Mouse (Mus musculus): Measurements from ENCODE around the gene Phactr4.

DNA sequence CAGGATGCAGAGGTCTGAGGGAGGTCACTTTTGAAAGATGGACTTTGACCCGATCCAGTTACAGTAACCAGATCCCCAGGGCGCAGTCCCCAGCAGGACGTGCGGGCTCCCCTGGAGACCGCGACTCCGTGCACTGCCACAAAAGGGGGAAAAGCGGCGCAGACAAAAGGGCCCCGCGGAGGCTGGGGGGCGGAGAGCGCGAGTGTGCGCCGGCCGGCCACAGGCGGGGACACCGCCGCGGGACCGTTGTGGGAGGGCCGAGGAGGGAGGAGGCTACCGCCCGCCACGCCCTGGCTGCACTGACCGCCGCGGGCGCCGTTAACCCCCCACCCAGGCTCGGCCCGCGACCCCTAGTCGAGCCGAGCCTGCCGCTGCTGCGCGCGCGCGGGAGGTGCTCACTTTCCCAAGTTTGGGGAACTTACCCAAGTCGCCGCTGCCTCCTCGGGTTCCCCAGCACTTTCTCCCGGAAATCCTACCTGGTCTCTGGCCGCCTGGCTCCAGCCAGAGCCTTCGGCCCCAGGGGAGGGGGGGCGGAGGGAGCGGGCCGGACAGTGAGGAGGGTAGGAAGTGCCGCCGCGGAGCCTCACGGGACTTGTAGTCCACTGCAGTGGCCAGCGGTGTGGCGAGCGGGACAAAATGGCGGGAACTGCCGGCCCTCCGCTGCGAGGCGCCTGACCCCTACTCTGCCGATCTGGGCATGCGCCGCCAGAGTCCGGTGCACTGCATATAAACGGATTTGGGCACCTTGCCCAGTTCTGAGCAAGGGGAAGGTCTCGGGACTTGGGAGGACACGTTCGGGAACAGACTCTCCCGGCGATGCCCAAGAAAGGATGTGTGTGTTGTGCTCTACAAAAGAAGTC, at the start of gene Phactr4:
- TF ChIP-seq CTCF (conservative IDR thresholded peaks at IDR 0.05 in 1 of 2, IDR thresholded peaks at IDR 0.05 in 1 of 2; ENCODE audit: low read depth in 2 of 2, low read length in 2 of 2) (no peak), MAZ (IDR thresholded peaks at IDR 0.05; ENCODE audit: low read depth, low read length) (peak; percentile 92), GABPA (IDR thresholded peaks at IDR 0.05; ENCODE audit: insufficient replicate concordance, low read depth, low read length) (peak; percentile 24; the same call in 1 of the 2 replicates), USF1 (IDR thresholded peaks at IDR 0.05; ENCODE audit: low read depth, low read length) (no peak), IRF4 (IDR thresholded peaks at IDR 0.05; ENCODE audit: low read depth, low read length) (0 out of 2 replicates have a peak, but pooled peaks have one; percentile 10), ELF1 (IDR thresholded peaks at IDR 0.05; ENCODE audit: low read depth, low read length) (peak; percentile 94), ZC3H11A (IDR thresholded peaks at IDR 0.05; ENCODE audit: low read depth, low read length) (no peak), RAD21 (IDR thresholded peaks at IDR 0.05; ENCODE audit: low read depth, low read length) (no peak), POLR2A (IDR thresholded peaks at IDR 0.05; ENCODE audit: low read depth, low read length) (peak; percentile 75), TBP (conservative IDR thresholded peaks at IDR 0.05; ENCODE audit: low read depth, low read length) (peak; percentile 85), EP300 (IDR thresholded peaks at IDR 0.05; ENCODE audit: low read length) (no peak), HCFC1 (IDR thresholded peaks at IDR 0.05; ENCODE audit: low read depth, low read length) (peak; percentile 96), UBTF (IDR thresholded peaks at IDR 0.05; ENCODE audit: low read depth, low read length) (0 out of 2 replicates have a peak, but pooled peaks have one; percentile 63), MEF2A (IDR thresholded peaks at IDR 0.05; ENCODE audit: borderline replicate concordance, low read depth, low read length) (peak; percentile 52)
